Mouse (Mus musculus) embryonic stem cell, embryonic (primary cell): ENCODE measurements around the gene Arel1.

Experiments used
- CTCF ChIA-PET, 4 experiments: fragments of 300-600 bp in 2 of 4; fragments of 350-600 bp in 2 of 4; sonication (Branson Sonifier 250); formaldehyde crosslinking; loops; one replicate each; lab custom pipeline; 2022; ENCODE audit warnings: inconsistent platforms in 2 of 4; lab: Charles Lee
- POLR2A ChIA-PET, 4 experiments: fragments of 300-600 bp in 2 of 4; fragments of 350-600 bp in 2 of 4; sonication (Branson Sonifier 250); formaldehyde crosslinking; loops; one replicate each; lab custom pipeline; 2022; ENCODE audit warnings: antibody characterized with exemption in 4 of 4, inconsistent platforms in 1 of 4; lab: Charles Lee

Gene Arel1

GRCm38 (mm10) chr12:84926542-84926941 lies 44.2 kb downstream of the Arel1 start:
- ChIA-PET POLR2A (interaction anchor here in 1 of 4 experiments (1.6 kb wide), 1 partner anchor 17 kb away, joined by 4 read pairs; no protein-coding TSS in a partner anchor), CTCF (interaction anchor here in 1 of 4 experiments (0.5 kb wide), 2 partner anchors 265 to 979 kb away, joined by 3 to 5 read pairs; no protein-coding TSS in a partner anchor)

DNA sequence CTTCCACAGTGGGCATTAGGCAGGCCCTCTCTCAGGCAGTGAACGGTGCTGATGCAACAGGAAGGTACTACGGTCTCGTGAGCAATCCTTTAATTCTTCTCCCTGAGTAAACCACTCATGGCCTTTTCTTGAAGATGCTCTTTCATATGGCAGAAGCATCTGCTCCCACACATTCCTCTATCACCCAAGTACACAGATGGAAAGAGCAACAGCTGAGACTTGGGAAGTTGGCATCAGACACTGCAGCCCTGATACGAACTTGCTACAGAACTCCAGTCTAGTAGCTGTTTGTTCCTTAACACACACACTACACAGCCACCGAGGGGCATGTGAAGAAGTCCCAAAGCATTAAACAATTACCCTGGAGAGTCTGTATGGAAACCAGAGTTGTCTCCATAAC lies 46.4 kb downstream of the Arel1 start:
- POLR2A ChIA-PET: interaction anchor here in 2 of 4 experiments (0.6 to 1.4 kb wide), 5 partner anchors 40 to 1050 kb away, joined by 3 to 5 read pairs (median 4); partner anchors contain the start of genes Arel1 (in 1 of the 2), Fcf1 (in 1 of the 2), Isca2 (in 1 of the 2) and Npc2 (in 1 of the 2)
- CTCF ChIA-PET: no interaction called here

DNA sequence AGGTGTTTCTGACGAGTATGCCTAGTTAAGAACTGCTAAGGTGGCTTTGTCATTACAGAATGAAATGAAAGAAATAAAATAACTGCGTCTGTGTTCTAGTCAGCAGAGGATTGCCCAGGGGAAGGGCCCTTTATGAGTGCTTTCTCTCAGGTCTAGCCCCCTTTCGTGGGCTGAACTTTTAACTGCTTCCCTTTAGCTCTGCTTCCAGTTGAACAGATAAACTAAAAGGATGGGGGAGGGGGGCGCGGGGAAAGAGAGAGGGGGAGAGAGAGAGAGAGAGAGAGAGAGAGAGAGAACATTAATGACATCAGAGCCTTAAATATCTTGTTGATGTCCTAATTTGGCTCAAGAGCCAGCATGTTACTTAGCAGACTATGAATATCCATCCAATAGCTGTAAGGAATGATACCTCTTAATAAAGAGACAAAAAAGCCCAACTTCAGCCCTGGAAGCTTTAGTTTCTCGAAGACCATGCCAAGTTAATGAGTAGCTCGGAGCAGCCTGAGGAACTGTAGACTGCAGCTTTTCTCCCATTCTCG lies 48.8 kb downstream of the Arel1 start:
- ChIA-PET CTCF (interaction anchor here in 2 of 4 experiments (0.5 to 0.6 kb wide), 3 partner anchors 15 to 422 kb away, joined by 6 to 15 read pairs (median 9); no protein-coding TSS in a partner anchor), POLR2A (interaction anchor here in 2 of 4 experiments (0.6 to 1.4 kb wide), 9 partner anchors 10 to 806 kb away, joined by 3 to 4 read pairs (median 4); partner anchors contain the start of gene Ylpm1 (in 1 of the 2))

- POLR2A ChIA-PET: interaction anchor here in 1 of 4 experiments (1.5 to 1.6 kb wide), 2 partner anchors 11 to 16 kb away, joined by 3 read pairs; no protein-coding TSS in a partner anchor
- CTCF ChIA-PET: interaction anchor here in 1 of 4 experiments (1.3 kb wide), 1 partner anchor 42 kb away, joined by 5 read pairs; the partner anchor contains the start of gene Ltbp2
Observed at GRCm38 (mm10) chr12:84918809-84919208, 51.9 kb downstream of the Arel1 start.

GRCm38 (mm10) chr12:84917799-84918198 lies 52.9 kb downstream of the Arel1 start:
- ChIA-PET POLR2A (interaction anchor here in 1 of 4 experiments (0.7 to 1.5 kb wide), 3 partner anchors 9 to 105 kb away, joined by 3 read pairs; no protein-coding TSS in a partner anchor), CTCF (no interaction called here)

GRCm38 (mm10) chr12:84914959-84915358 lies 55.7 kb downstream of the Arel1 start:
- ChIA-PET POLR2A (interaction anchor here in 1 of 4 experiments (1.2 kb wide), 1 partner anchor 9 kb away, joined by 3 read pairs; no protein-coding TSS in a partner anchor), CTCF (interaction anchor here in 2 of 4 experiments (0.6 to 1.8 kb wide), 2 partner anchors 38 to 161 kb away, joined by 5 read pairs; partner anchors contain the start of gene Ltbp2 (in 1 of the 2))

GRCm38 (mm10) chr12:84912652-84913104 lies 58.0 kb downstream of the Arel1 start:
- ChIA-PET CTCF (interaction anchor here in 1 of 4 experiments (1.3 kb wide), 1 partner anchor 36 kb away, joined by 3 read pairs; the partner anchor contains the start of gene Ltbp2), POLR2A (interaction anchor here in 2 of 4 experiments (1.2 to 2.0 kb wide), 2 partner anchors 8 to 36 kb away, joined by 3 to 5 read pairs; partner anchors contain the start of gene Ltbp2 (in 1 of the 2))

DNA sequence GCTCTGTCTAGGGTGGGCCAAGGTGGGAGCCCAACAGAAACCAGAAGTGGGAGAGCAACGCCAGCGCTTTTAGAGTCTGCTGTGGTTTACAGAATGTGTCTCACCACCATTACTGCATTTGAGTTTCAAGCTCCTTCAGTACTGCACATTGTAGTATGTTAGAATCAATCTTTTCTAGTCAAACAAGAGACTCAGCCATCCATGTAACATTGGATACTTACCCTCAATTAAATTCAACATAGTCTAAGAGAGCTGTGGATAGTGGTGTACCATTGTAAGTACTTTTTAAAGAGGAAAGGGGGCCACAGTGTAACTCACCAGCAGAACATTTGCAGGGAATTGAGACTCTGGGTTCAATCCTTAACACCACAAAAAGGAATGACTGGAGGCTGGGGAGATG lies 59.1 kb downstream of the Arel1 start:
- CTCF ChIA-PET: no interaction called here
- POLR2A ChIA-PET: interaction anchor here in 2 of 4 experiments (1.1 to 2.0 kb wide), 4 partner anchors 9 to 35 kb away, joined by 3 to 5 read pairs (median 4); partner anchors contain the start of gene Ltbp2 (in 1 of the 2)

DNA sequence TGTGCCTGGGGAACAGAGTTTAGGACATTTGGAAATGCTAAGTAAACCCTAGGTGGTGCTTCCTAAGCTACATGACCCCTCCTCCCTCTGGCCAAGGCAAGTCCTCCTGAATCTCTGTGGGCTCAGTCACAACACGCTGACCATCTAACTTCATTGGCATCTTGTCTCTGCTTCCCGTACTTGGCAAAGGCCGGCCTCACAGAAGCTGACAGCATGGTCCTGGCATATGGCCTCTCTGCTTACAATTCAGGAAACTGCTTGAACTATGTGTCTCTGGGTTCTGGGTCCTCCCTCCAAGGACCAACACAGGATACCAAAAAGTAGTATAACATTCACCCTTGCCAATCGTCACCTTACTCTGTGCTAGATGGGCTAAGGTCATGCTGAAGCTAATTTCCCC lies 60.6 kb downstream of the Arel1 start:
- POLR2A ChIA-PET: no interaction called here

DNA sequence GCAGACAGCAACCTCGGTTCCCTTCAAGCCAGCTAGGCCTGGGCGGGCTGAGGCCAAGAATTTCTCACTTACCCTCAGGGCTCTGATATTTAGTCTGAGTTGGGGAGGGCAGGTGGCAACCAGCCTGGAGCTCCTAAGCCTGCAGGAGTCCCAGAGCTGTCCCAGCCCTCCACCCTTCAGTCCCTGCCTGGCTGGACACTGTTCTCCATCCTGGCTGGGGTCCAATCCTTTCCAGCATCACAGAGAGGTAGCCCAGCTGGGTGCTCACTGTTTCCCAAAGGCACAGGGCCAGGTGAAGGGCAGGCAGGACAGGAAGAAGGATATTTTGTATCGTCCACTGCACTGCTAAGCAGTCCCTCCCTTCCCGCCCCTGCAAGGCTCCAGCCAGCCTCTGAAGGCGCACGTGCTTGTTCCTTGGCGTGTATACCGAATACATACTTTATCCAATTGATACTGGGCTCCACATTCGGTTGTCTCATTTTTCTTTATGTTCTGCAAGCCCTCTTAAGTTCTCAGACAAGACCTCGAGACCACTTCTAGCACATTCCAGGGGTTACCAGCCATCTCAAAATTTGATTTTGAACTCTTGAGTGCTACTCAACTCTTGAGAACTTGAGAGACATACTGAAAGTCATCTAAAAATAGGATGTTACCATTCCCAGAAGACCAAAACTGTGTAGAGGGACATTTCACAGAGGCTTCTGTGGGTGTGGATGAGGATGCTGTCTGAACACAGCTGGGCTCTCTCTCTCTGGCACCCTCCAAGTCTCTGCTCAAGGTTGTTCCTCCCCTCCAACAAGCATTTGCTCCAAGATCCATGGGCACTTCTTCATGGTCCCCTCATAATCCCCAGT lies 62.8 kb downstream of the Arel1 start:
- ChIA-PET CTCF (interaction anchor here in 2 of 4 experiments (0.5 to 0.6 kb wide), 2 partner anchors 254 to 260 kb away, joined by 3 read pairs; no protein-coding TSS in a partner anchor), POLR2A (interaction anchor here in 2 of 4 experiments (0.5 to 1.1 kb wide), 4 partner anchors 11 to 1232 kb away, joined by 3 to 7 read pairs (median 3); partner anchors contain the start of gene Syndig1l (in 1 of the 2))

More for the DNA sequence above, 60.6 kb downstream of the Arel1 start:
- CTCF ChIA-PET: no interaction called here

DNA sequence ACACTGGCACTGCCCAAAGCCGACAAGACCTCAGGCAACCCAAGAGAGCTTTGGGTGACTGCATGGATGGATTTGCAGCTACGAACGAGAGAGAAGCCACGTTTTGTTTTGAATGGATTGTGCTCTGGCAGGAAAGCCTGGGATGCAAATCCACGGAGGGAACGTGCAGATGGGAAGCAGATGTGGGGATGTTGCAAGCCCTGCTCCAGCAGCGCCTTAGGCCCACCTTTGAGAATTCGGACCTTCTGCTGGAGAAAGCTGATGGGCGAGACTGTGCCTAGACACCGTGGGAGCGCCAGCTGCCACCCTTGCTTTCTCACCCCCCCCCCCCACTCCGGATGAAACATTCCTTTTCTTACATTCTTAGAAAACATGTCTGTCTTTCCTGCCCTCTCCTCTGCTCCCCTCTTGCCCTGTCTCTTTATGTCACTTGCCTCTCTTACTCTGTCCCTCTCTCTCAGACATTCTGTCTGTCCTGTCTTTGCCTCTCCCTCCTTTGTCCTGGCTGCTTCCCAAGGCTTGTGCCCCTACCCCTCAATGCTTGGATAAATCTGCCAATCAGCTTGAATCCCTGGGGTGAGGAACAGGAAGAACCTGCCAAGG lies 63.6 kb downstream of the Arel1 start:
- CTCF ChIA-PET: interaction anchor here in 1 of 4 experiments (0.9 kb wide), 1 partner anchor 15 kb away, joined by 9 read pairs; no protein-coding TSS in a partner anchor
- POLR2A ChIA-PET: interaction anchor here in 3 of 4 experiments (0.5 to 1.1 kb wide), 6 partner anchors 11 to 1233 kb away, joined by 3 to 7 read pairs (median 3); partner anchors contain the start of gene Syndig1l (in 1 of the 3)

GRCm38 (mm10) chr12:84904399-84904798 lies 66.3 kb downstream of the Arel1 start:
- POLR2A ChIA-PET: no interaction called here
- CTCF ChIA-PET: no interaction called here

- ChIA-PET CTCF (no interaction called here), POLR2A (interaction anchor here in 1 of 4 experiments (1.0 to 1.6 kb wide), 2 partner anchors 10 to 41 kb away, joined by 3 to 4 read pairs; no protein-coding TSS in a partner anchor)
Observed at GRCm38 (mm10) chr12:84900317-84900716, 70.4 kb downstream of the Arel1 start.

GRCm38 (mm10) chr12:84897322-84897721 lies 73.4 kb downstream of the Arel1 start:
- POLR2A ChIA-PET: no interaction called here
- CTCF ChIA-PET: no interaction called here

DNA sequence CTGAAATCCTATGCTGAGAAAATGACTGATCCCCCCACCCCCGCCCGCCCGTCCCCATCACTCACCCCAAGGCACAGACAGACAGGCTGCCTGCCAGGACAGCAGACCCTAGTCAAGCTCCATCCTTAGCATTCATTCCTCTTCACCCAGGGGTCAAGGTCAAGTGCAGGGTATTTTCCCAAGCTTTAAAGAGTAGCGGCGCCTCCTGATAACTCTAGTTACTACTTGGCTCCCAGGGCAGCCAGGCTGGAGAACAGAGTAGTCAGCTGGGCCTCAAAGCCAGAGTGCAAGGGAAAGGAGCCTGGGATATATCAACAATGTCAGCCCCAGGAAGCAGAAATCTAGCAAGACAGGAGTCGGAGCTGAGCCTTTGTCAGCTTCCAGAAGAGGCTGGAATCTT lies 74.5 kb downstream of the Arel1 start:
- CTCF ChIA-PET: interaction anchor here in 3 of 4 experiments (0.6 to 3.1 kb wide), 5 partner anchors 20 to 229 kb away, joined by 3 to 15 read pairs (median 4); partner anchors contain the start of gene Ltbp2 (in 3 of the 3)

DNA sequence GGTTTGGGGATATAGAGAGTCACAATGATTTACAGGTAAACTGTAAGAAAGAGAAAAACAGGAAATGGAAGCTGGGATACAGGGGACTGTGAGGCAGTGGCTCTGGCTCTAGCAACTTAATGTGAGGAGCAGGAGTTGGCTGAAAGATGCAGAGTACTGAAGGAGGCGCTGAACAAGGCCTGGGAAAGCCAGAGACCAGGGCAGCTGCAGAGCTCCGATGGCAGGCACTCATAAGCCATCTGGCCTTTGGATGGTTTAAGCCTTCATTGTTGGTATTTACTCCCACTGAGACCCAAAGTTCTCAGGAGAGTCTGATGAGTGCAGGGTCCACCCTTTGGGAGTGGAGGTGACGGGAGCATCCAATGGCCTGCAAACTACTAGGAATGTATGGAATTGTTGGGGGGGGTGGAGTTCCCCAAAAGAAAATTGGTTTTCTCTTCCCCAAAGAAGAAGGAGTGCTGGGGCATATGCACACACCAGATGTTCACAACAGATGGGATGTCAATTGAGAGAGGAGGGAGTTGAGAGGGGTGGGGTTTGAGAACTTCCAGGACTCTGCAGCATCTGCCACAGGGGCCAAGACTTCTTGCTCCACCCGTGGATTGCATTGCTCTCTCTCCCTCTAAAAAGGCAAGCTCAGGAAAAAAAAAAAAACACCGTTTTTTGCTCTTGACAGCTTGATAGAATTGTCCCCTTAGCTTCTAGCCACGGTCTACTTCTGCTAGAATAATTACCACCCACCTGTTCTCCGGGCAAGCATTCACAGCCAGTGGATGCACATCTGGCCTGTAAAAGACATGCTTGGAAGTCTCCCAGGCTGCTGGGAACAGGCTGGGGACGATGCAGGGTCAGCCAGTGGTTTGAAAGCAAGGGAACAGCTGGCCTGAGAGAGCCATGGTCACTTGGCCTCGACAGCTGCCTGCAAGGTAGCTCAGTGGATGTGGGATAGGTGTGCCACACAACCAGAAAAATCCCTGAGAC lies 76.8 kb downstream of the Arel1 start:
- CTCF ChIA-PET: interaction anchor here in 1 of 4 experiments (0.6 to 3.1 kb wide), 2 partner anchors 18 to 27 kb away, joined by 3 to 15 read pairs; partner anchors contain the start of gene Ltbp2
- POLR2A ChIA-PET: interaction anchor here in 2 of 4 experiments (0.6 to 0.8 kb wide), 3 partner anchors 214 to 1599 kb away, joined by 3 read pairs; no protein-coding TSS in a partner anchor

More for the DNA sequence above, 74.5 kb downstream of the Arel1 start:
- POLR2A ChIA-PET: interaction anchor here in 2 of 4 experiments (0.6 to 1.9 kb wide), 6 partner anchors 9 to 204 kb away, joined by 3 to 6 read pairs (median 4); no protein-coding TSS in a partner anchor
